Mouse (Mus musculus): ENCODE measurements around the gene Cluh. TPM values are rescaled to one million over a fixed set of nuclear protein-coding genes. Genes with fewer than 3 reads are reported as not detected.

The Cluh gene
- total RNA-seq, 4 experiments from 2014 or later, result 210 to 221 (median 215) TPM

DNA sequence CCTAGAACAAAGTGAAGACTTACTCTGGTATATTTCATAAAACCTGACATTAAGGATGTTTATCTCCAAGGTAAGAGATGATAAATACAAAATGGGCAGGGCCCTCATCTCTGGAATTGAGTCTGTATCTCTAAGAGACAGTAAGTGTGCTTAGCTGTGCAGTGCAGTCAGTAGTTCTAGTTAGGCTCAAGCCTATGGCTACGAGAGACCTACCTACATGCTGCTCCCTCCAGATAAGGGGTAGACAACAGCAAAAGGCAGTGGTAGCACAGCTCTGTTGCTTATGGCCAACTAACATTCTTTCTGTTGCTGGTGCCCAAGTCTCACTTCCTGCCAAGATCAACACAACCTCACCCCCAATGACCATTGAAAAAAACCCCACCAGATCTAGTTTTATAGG is 24.3 kb downstream of the Cluh start:
- no peak for DNase-seq (ENCODE audit: low spot score)

DNA sequence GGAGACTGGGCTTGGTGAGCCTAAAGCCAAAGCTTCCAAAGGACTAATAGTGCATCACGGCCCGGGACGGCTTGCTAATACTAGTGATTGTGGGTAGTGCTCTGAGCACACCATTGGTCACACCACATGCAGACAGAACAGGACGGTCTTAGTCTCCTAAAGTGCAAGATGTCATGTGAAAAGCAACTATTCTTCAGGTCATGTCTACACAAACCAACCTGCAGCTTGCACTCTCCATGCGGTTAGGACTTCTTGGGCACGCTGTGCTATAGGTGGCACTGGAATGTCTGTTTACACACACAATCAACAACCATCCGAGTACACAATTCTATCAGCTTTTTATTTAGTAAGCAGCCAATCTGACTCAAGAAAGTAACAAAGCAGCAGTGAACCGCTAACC is 25.4 kb downstream of the Cluh start:
- DNase-seq (ENCODE audit: low spot score), result no peak

DNA sequence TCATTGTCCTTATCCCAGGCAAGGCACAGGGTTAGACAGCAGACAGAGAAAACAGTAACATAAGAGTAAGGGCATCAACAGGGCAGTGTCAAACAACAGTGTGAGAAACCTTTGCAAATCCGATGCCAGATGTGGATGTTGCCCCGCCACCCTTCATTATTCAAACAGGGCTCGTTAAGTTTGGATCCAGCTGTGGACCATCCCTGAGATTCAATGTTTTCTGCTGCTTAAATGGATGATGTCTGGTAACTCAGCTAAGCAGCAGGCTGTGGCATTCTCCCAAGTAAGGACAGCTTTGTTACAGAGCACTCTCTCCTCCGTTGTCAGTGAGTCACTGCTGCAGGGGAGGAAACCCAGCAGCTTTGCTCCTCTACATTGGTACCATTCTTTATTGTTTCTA is 25.9 kb downstream of the Cluh start:
- no peak for DNase-seq (ENCODE audit: low spot score)

DNA sequence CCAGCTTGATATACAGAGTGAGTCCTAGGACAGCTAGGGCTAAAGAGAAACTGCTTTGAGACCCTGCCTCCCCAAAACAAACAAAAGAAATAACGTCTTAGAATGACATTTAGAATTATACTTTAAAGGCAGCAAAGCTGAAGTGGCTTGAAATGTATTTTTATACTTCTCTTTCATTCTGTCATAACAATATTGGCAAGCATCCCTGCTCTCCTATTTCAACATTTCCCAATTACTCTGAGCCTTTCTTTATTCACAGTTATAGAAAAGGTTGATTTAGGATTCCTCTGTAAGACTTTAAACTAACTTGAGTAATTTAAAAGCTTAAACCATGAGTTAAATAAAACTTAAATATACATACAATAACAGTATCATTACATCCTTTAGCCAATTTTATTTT is 42.9 kb downstream of the Cluh start:
- no peak for DNase-seq (ENCODE audit: low spot score)

DNA sequence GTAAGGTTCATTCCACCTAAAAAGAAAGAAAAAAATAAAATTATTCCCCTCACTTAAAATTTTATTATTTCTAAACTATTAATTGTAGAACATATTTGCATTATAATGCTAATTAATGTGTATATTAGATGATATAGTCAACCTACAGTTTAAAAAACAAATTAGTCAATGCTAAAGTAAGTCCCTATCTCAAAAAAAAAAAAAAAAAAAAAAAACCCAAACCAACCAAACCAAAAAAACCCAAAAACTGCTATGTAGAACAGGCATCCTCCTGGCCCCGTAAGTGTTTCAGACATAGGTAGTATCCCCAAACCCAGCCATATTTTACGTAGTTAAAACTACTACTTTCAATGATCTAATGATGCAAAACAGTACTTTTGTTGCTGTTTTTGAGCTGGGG is 50.2 kb downstream of the Cluh start:
- no peak for DNase-seq (ENCODE audit: low spot score)

DNA sequence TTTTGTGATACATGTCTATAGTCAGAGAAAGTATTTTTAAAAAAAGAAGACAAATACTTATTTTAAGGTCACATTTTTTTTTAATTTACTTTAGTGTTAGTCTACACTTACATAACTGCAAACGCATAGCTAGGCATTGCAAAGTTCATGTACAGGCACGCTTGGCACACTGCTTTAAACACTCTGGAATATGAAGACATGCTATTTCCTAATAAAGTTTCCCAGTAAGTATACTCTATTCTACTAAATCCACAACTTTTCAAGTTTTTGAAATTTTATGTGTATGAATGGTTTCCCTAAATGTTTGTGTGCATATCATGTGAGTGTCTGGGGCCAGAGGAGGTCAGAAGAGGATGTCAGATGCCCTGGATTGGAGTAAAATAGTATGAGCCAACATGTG is 54.8 kb downstream of the Cluh start:
- no peak for DNase-seq (ENCODE audit: low spot score)

DNA sequence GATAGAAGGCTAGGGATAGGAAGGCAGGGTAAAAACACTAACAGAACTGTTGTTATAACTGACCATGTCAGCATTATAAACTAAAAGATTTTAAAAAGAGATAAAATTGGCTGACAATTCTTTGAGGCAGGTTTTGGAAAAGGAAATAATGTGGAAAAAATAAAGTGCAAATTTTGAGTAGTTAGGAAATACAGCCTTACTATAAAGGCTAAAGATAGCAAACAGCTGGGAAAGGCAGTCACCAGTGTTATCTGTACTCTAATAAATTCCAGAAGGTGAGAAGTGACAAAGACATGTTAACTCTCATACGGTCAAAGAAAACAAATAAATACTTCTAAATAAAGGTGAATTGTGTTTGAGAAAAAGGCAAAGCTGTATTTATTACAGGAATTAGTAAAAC is 59.5 kb downstream of the Cluh start:
- no peak for DNase-seq (ENCODE audit: low spot score)

GRCm38 (mm10) chr11:74710671-74711070 is 61.4 kb downstream of the Cluh start:
- no peak for DNase-seq (ENCODE audit: low spot score)

- no peak for DNase-seq (ENCODE audit: low spot score)
Observed at GRCm38 (mm10) chr11:74715971-74716525, 66.8 kb downstream of the Cluh start.

Other genes with a start within 250 kb of the Cluh start
- 10 to 100 TPM; 74.3 to 93.7 (median 83.1) TPM for gene Rap1gap2, start 38.6 kb upstream of the Cluh start, total RNA-seq (2022)
- gene Ccdc92b, start 29.9 kb upstream of the Cluh start, total RNA-seq (2022), result under 1 TPM; 0.09 to 0.47 (median 0.21) TPM
- 100 to 1,000 TPM; 183 to 223 (median 209) TPM for gene Pafah1b1, start 75.2 kb downstream of the Cluh start, total RNA-seq (2022)
- gene Mettl16, start 121.3 kb downstream of the Cluh start, total RNA-seq (2022), result 10 to 100 TPM; 16.2 to 19.9 (median 17.3) TPM
- gene Mnt, start 181.4 kb downstream of the Cluh start, total RNA-seq (2022), result 10 to 100 TPM in 3 of 4 experiments, 1 to 10 TPM in 1; 7.4 to 13.4 (median 10.2) TPM
- 1 to 10 TPM; 5.3 to 6.4 (median 5.8) TPM for gene Sgsm2, start 247.6 kb downstream of the Cluh start, total RNA-seq (2022)
- gene Tsr1, start 248.6 kb downstream of the Cluh start, total RNA-seq (2022), result 10 to 100 TPM; 17.5 to 19.3 (median 17.8) TPM